Mouse (Mus musculus): ENCODE results near the gene Rnf8.

DNA sequence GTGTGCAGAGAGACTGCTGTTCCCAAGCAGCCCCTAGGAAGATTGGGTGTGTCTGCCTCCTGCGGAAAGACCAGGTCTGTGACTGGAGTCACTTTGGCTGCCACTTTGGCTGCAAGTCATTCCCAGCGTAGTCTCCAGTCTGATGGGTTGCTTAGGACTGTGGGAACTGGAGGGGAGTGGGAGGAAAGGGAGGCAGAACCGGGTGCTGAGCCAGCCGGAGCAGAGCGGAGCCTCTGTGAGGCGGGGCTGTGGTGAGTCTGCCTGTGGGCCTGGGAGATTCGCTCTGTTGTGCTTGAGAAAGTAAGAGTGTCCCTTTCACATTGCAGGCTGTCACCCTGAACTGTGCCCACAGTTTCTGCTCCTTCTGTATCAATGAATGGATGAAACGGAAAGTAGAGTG lies 20.9 kb downstream of the Rnf8 start:
- TF ChIP-seq CTCF (IDR thresholded peaks at IDR 0.05; ENCODE audit: low read depth, low read length) (no peak), GATA1 (IDR thresholded peaks at IDR 0.05; ENCODE audit: borderline replicate concordance, low read length) (no peak), TAL1 (conservative IDR thresholded peaks at IDR 0.05; ENCODE audit: low read depth, low read length) (no peak)
